Mouse (Mus musculus) C2C12 (cell line): ENCODE results near the gene Bckdhb.

Source experiments
- CTCF ChIP-seq: IDR thresholded peaks from one replicate; pipeline ENCODE4 v1.5.1; 2011; ENCODE audit not compliant: control insufficient read depth, insufficient read depth, insufficient read length
- MAX ChIP-seq: IDR thresholded peaks from one replicate; pipeline ENCODE4 v1.6.1; 2011; ENCODE audit warnings: mild to moderate bottlenecking, control low read depth
- USF1 ChIP-seq: IDR thresholded peaks from one replicate; pipeline ENCODE4 v1.6.1; 2011; ENCODE audit warnings: low read depth, mild to moderate bottlenecking, control low read depth, moderate library complexity

DNA sequence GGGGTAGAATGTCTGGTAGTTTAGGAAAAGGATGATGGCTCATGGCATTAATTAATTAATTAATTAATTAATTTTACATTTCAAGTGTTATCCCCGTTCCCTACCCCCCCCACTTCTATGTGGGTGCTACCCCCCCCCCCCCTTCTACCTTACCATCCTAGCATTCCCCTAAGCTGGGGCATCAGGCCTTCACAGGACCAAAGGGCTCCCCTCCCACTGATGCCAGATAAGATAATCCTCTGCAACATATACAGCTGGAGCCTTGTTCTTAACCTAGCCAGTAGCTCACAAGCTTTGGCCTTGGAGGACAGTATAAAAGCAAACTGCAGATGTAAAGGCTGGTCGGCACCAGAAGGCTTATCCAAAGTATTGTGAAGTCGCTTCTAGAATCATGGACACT is 138.7 kb downstream of the Bckdhb start:
- TF ChIP-seq CTCF, result no peak
- no peak for TF ChIP-seq MAX
- TF ChIP-seq USF1, result no peak
